Mouse (Mus musculus): ENCODE measurements at regions not wholly inside any gene's neighbourhood (a gene's known extent, or its start where the extent isn't known, plus 50 kb on each side); places are given as distances from the start of the nearest gene placed in this dataset.

GRCm38 (mm10) chr15:61417506-61417905, 494.7 kb upstream of the A1bg start:
- DNase-seq (ENCODE audit: extremely low spot score in 1 of 2, low spot score in 1 of 2) = no peak

- DNase-seq (ENCODE audit: extremely low spot score in 1 of 2, low spot score in 1 of 2) = peak in 1 of 2 experiments; percentile 11
These were observed 494.0 kb upstream of the A1bg start for GRCm38 (mm10) chr15:61416841-61417240.

- peak in 1 of 2 experiments; percentile 15 for DNase-seq (ENCODE audit: extremely low spot score in 1 of 2, low spot score in 1 of 2)
These were observed 492.8 kb upstream of the A1bg start for GRCm38 (mm10) chr15:61415626-61416025.

GRCm38 (mm10) chr15:61411821-61412220, 489.0 kb upstream of the A1bg start:
- no peak for DNase-seq (ENCODE audit: extremely low spot score in 1 of 2, low spot score in 1 of 2)

GRCm38 (mm10) chr15:61410789-61411188, 488.0 kb upstream of the A1bg start:
- no peak for DNase-seq (ENCODE audit: extremely low spot score in 1 of 2, low spot score in 1 of 2)

GRCm38 (mm10) chr15:61408621-61409020, 485.8 kb upstream of the A1bg start:
- DNase-seq (ENCODE audit: extremely low spot score in 1 of 2, low spot score in 1 of 2) = no peak

- DNase-seq (ENCODE audit: extremely low spot score in 1 of 2, low spot score in 1 of 2) = peak in 1 of 2 experiments; percentile 48
These were observed 477.9 kb upstream of the A1bg start for GRCm38 (mm10) chr15:61400720-61401119.

- no peak for DNase-seq (ENCODE audit: extremely low spot score in 1 of 2, low spot score in 1 of 2)
These were observed 477.2 kb upstream of the A1bg start for GRCm38 (mm10) chr15:61399971-61400370.

- DNase-seq (ENCODE audit: extremely low spot score in 1 of 2, low spot score in 1 of 2) = no peak
These were observed 476.0 kb upstream of the A1bg start for GRCm38 (mm10) chr15:61398829-61399228.

- no peak for DNase-seq (ENCODE audit: extremely low spot score in 1 of 2, low spot score in 1 of 2)
These were observed 474.2 kb upstream of the A1bg start for GRCm38 (mm10) chr15:61397061-61397460.

GRCm38 (mm10) chr15:61395296-61395826, 472.5 kb upstream of the A1bg start:
- DNase-seq (ENCODE audit: extremely low spot score in 1 of 2, low spot score in 1 of 2) = peak in 1 of 2 experiments; percentile 18

GRCm38 (mm10) chr15:61380666-61381065, 457.9 kb upstream of the A1bg start:
- DNase-seq (ENCODE audit: extremely low spot score in 1 of 2, low spot score in 1 of 2) = no peak

- DNase-seq (ENCODE audit: extremely low spot score in 1 of 2, low spot score in 1 of 2) = no peak
These were observed 443.5 kb upstream of the A1bg start for GRCm38 (mm10) chr15:61366276-61366675.

GRCm38 (mm10) chr15:61365511-61365910, 442.7 kb upstream of the A1bg start:
- no peak for DNase-seq (ENCODE audit: extremely low spot score in 1 of 2, low spot score in 1 of 2)

GRCm38 (mm10) chr15:61364461-61364860, 441.6 kb upstream of the A1bg start:
- no peak for DNase-seq (ENCODE audit: extremely low spot score in 1 of 2, low spot score in 1 of 2)

GRCm38 (mm10) chr15:61361254-61361653, 438.4 kb upstream of the A1bg start:
- DNase-seq (ENCODE audit: extremely low spot score in 1 of 2, low spot score in 1 of 2) = no peak

- no peak for DNase-seq (ENCODE audit: extremely low spot score in 1 of 2, low spot score in 1 of 2)
These were observed 432.5 kb upstream of the A1bg start for GRCm38 (mm10) chr15:61355344-61355743.

GRCm38 (mm10) chr15:61351729-61352342, 429.0 kb upstream of the A1bg start:
- no peak for DNase-seq (ENCODE audit: extremely low spot score in 1 of 2, low spot score in 1 of 2)

- DNase-seq (ENCODE audit: extremely low spot score in 1 of 2, low spot score in 1 of 2) = no peak
These were observed 422.3 kb upstream of the A1bg start for GRCm38 (mm10) chr15:61345101-61345500.

- no peak for DNase-seq (ENCODE audit: extremely low spot score in 1 of 2, low spot score in 1 of 2)
These were observed 419.8 kb upstream of the A1bg start for GRCm38 (mm10) chr15:61342618-61343017.

GRCm38 (mm10) chr15:61327925-61328324, 405.1 kb upstream of the A1bg start:
- DNase-seq (ENCODE audit: extremely low spot score in 1 of 2, low spot score in 1 of 2) = no peak

GRCm38 (mm10) chr15:61322243-61322642, 399.4 kb upstream of the A1bg start:
- no peak for DNase-seq (ENCODE audit: extremely low spot score in 1 of 2, low spot score in 1 of 2)

Data from frontal cortex, adult 2 months (tissue).